Mouse (Mus musculus): ENCODE measurements at regions not wholly inside any gene's neighbourhood (a gene's known extent, or its start where the extent isn't known, plus 50 kb on each side); places are given as distances from the start of the nearest gene placed in this dataset.
A peak's percentile ranks its signal among the peaks of the same experiment; 100 is the strongest.

DNA sequence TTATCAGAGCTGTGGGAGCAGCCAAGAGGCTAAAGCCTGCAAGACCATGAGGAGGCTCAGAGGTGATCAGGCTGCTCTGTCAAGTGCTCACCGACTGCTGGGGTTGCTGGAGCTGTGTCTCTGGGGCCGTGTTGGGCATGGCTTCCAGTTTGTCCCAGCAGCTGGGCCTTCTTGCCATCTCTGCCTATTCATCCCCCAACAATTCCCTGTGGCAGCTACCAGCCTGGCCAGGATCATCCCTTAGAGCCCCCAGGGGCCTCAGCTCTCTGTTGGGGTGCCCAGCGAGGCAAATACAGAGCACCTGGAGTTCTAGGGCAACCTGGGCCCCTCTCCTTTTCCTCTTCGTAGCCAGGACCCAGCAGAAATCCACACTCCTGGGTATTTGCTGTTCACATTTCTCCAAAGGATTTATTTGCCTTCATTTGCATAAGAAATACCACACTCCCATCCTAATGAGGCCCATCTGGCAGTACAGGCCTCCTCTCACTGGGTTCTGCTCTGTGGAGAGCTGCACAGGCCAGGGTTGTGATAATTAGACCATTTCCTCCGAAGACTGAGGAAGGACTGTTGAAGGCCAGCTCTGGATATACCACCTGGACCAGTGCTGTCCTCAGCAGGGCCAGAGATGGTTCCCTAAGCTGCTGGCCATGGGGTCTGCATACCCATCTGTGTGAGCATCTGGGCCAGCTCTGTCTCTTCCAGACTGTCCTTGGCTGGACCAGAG lies 61.6 kb upstream of the Rufy1 start:
- peaks cover 4% of the 10 kb centered on the region; the same call in 1 of the 2 replicates for H3K4me1 ChIP-seq
- H3K9me3 ChIP-seq: no peaks in the 10 kb centered on the region
- 45% methylated on average over 5 of the region's 5 CpGs for WGBS
- no peak overlapping the region for H3K4me3 ChIP-seq
- no peak for ATAC-seq (ENCODE audit: insufficient number of reproducible peaks, insufficient read depth, low FRiP score, low TSS enrichment)
- H3K27ac ChIP-seq: peak overlapping the region; percentile 27; the same call in 1 of the 2 replicates
- H3K4me2 ChIP-seq (replicated peaks): no peak overlapping the region
- no peaks in the 10 kb centered on the region for H3K36me3 ChIP-seq
- no peaks in the 10 kb centered on the region for H3K27me3 ChIP-seq
- H3K9ac ChIP-seq: no peak overlapping the region

DNA sequence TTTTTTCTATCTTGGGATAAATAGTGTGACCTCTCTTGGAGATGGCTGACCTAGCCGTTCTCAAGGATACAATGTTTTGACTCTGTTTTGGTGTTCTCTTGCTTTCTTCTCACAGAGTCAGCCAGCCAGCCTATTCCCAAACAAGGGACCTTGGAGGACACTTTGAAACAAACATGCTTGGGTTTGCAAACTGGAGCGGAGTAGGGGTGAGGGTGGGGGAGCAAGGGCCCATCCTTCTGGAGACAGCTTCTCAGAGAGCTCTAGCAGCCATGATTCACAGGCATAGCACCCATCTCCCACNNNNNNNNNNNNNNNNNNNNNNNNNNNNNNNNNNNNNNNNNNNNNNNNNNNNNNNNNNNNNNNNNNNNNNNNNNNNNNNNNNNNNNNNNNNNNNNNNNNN lies 52.9 kb upstream of the Rufy1 start:
- no peak for ATAC-seq (ENCODE audit: insufficient number of reproducible peaks, insufficient read depth, low FRiP score, low TSS enrichment)
- H3K9ac ChIP-seq: no peak overlapping the region
- no peak overlapping the region for H3K4me3 ChIP-seq
- H3K4me2 ChIP-seq (replicated peaks): no peak overlapping the region
- no peaks in the 10 kb centered on the region for H3K27me3 ChIP-seq
- WGBS: 93% methylated on average over 2 of the region's 2 CpGs
- H3K27ac ChIP-seq: no peak overlapping the region
- peaks cover 9% of the 10 kb centered on the region; the same call in 1 of the 2 replicates for H3K4me1 ChIP-seq
- H3K9me3 ChIP-seq: no peaks in the 10 kb centered on the region
- no peaks in the 10 kb centered on the region for H3K36me3 ChIP-seq

DNA sequence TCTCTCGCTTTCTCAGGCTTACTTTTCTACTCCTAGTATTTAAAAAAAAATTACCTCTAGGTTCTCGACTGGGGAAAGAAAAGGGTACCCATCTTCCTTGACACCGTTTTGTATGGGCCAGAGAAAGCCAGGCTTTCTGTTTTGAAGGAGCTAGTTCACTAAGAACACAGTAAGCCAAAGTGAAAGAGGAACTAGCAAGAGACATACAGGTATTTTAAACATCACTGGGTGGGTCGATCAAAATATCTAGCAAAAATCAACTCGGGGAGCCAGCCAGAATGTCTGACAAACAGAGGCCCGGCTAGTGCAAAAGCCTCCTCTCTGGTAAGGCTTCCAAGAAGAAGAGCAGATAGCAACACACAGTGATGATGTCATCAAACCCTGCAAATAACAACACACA lies 52.2 kb upstream of the Rufy1 start:
- Histone ChIP-seq H3K27me3 (no peaks in the 10 kb centered on the region), H3K36me3 (no peaks in the 10 kb centered on the region), H3K4me1 (peaks cover 9% of the 10 kb centered on the region; the same call in 1 of the 2 replicates), H3K9ac (no peak overlapping the region), H3K27ac (no peak overlapping the region), H3K4me2 (replicated peaks) (no peak overlapping the region), H3K9me3 (no peaks in the 10 kb centered on the region), H3K4me3 (no peak overlapping the region)
- ATAC-seq (ENCODE audit: insufficient number of reproducible peaks, insufficient read depth, low FRiP score, low TSS enrichment): no peak
- 89% methylated on average over 6 of the region's 6 CpGs for WGBS

DNA sequence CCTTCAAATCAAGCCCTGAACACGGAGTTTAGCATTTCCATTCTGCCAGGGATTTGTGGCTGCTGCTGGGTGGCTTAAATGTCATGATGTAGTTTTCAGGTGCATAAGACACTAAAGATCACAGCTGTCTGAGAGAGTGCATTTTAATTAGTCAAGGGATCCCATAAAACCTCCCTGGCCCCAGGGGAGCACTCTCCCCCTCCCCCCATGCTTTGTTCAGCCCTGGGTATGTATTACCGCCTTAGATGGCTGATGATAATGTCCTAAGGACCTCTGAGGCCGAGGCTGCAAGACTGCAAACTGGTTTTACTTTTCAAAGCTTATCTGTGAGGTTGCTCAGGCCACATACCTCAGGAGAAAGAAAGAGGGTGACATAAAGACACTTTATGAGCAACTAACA lies 51.7 kb upstream of the Rufy1 start:
- Histone ChIP-seq H3K9me3 (no peaks in the 10 kb centered on the region), H3K27ac (no peak overlapping the region), H3K27me3 (no peaks in the 10 kb centered on the region), H3K9ac (no peak overlapping the region), H3K4me1 (peaks cover 6% of the 10 kb centered on the region; the same call in 1 of the 2 replicates), H3K4me3 (no peak overlapping the region), H3K36me3 (no peaks in the 10 kb centered on the region), H3K4me2 (replicated peaks) (no peak overlapping the region)
- ATAC-seq (ENCODE audit: insufficient number of reproducible peaks, insufficient read depth, low FRiP score, low TSS enrichment): no peak
- 28% methylated on average over 3 of the region's 3 CpGs for WGBS
